Mouse (Mus musculus) forebrain, postnatal 0 days (tissue): Measurements from ENCODE around the gene Slc2a1. TPM values are rescaled to one million over a fixed set of nuclear protein-coding genes. Genes with fewer than 3 reads are reported as not detected.

ENCODE experiments used
- ATAC-seq: fragments of 200-750 bp; cut with Nextera tagmentation; 2 replicates; pipeline ENCODE4 v1.8.0; 2017; ENCODE audit warnings: mild to moderate bottlenecking, moderate library complexity
- DNase-seq: peaks from one replicate; pipeline ENCODE4 v3.0.0-alpha.2; 2015
- H3K27ac ChIP-seq: fragments of 300-500 bp; sonication (generic); 2 replicates; pipeline ENCODE4 v1.5.1; 2014; ENCODE audit warnings: low read depth, mild to moderate bottlenecking, antibody characterized with exemption, low read length, moderate library complexity, mixed read lengths
- H3K27me3 ChIP-seq: fragments of 300-500 bp; sonication (generic); 2 replicates; pipeline ENCODE4 v1.6.1; 2014; ENCODE audit warnings: mild to moderate bottlenecking, low read length, mixed read lengths; ENCODE audit not compliant: insufficient read depth
- H3K36me3 ChIP-seq: fragments of 300-500 bp; sonication (generic); 2 replicates; pipeline ENCODE4 v1.6.1; 2014; ENCODE audit warnings: mild to moderate bottlenecking, moderate library complexity; ENCODE audit not compliant: insufficient read depth
- H3K4me1 ChIP-seq: fragments of 300-500 bp; sonication (generic); 2 replicates; pipeline ENCODE4 v1.6.1; 2014; ENCODE audit warnings: antibody characterized with exemption; ENCODE audit not compliant: insufficient read depth
- H3K4me2 ChIP-seq: fragments of 300-500 bp; sonication (generic); 2 replicates; pipeline ENCODE4 v1.6.1; 2014; ENCODE audit warnings: low read depth, mild to moderate bottlenecking, moderate library complexity
- H3K4me3 ChIP-seq: fragments of 300-500 bp; sonication (generic); 2 replicates; pipeline ENCODE4 v1.5.1; 2014; ENCODE audit warnings: low read depth, low read length, mixed read lengths
- H3K9ac ChIP-seq: fragments of 300-500 bp; sonication (generic); 2 replicates; pipeline ENCODE4 v1.6.1; 2014; ENCODE audit warnings: mild to moderate bottlenecking
- H3K9me3 ChIP-seq: fragments of 300-500 bp; sonication (generic); 2 replicates; pipeline ENCODE4 v1.6.1; 2016; ENCODE audit warnings: low read length
- CTCF ChIP-seq: sonication (generic); IDR thresholded peaks from 2 replicates; pipeline ENCODE4 v1.5.1; 2016; ENCODE audit warnings: antibody characterized with exemption, control low read depth, low read depth
- WGBS: fragments of 180-500 bp; shearing (Covaris S2); extraction: QIAGEN DNeasy Blood & Tissue Kit; methylation state at CpG from one replicate; pipeline ENCODE4 v1.1.7; 2014; 5-methylcytosine and 5-hydroxymethylcytosine counted together
- polyA plus RNA-seq: library from polyadenylated mRNA; unstranded; fragments of >200 nt; fragmentation: Nextera tagmentation; extraction: Ambion mirVana; gene quantifications from 2 replicates; pipeline ENCODE4 v1.2.1, GENCODE M21; 2015
- total RNA-seq: library from RNA; depleted of rRNA; stranded (reverse); fragments of >200 nt; gene quantifications from 2 replicates; pipeline ENCODE4 v1.2.3, GENCODE M21; 2014

Gene Slc2a1
- total and polyA plus RNA-seq, 2 experiments from 2014 or later, result 41.4 to 64.8 TPM

DNA sequence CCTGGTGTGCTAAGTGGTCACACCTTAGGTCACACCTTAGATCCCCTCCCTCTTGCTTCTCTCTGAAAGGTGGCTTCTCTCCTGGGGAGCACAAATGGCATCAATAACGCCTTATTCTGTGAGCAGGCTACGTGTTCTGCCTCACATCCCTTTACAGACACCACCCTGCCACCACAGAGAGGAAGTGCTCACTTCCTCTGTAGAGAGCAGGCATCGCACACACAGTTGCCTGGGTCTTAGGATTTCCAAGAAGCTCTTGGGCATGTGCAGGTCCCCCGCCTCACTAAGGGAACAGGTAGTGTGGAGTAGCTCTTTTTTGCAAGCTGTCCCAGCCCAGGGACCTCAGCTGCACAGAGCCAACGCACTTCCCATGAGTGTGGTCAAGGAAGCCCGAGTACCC, 18.7 kb downstream of the Slc2a1 start:
- DNase-seq, result no peak
- no peak for TF ChIP-seq CTCF
- WGBS, result 79% methylated on average over 6 of the region's 6 CpGs
- Histone ChIP-seq H3K36me3 (peaks cover 2% of the 10 kb centered on the region; the same call in 1 of the 2 replicates), H3K4me3 (no peak overlapping the region), H3K9me3 (no peaks in the 10 kb centered on the region), H3K27ac (no peak overlapping the region), H3K9ac (no peak overlapping the region), H3K4me2 (no peak overlapping the region), H3K27me3 (no peaks in the 10 kb centered on the region), H3K4me1 (no peaks in the 10 kb centered on the region)
- ATAC-seq, result no peak

DNA sequence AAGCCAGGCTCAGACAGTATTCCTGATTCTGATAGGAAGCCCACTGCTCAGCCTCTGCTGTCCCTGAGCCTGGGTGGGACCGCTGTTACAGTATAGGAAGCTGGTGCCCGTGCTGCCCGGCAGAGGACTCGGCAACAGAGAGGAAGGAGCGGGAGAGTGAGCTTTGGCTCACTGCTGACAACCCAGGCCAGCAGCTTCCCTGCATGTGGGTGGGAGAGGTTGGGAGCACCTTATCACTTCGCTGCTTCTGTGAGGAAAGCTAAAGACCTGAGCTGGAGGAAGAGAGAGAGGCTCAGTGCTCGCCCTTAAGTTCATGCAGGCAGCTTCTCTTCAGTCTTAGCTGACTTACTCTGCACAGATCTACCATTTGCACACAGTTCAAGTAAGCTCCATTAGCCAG, 20.0 kb downstream of the Slc2a1 start:
- ATAC-seq (no peak), DNase-seq (no peak)
- TF ChIP-seq CTCF, result no peak
- Histone ChIP-seq H3K27ac (no peak overlapping the region), H3K36me3 (peaks cover 15% of the 10 kb centered on the region), H3K4me3 (no peak overlapping the region), H3K4me1 (no peaks in the 10 kb centered on the region), H3K4me2 (no peak overlapping the region), H3K9ac (no peak overlapping the region), H3K9me3 (no peaks in the 10 kb centered on the region), H3K27me3 (no peaks in the 10 kb centered on the region)
- 89% methylated on average over 7 of the region's 7 CpGs for WGBS

DNA sequence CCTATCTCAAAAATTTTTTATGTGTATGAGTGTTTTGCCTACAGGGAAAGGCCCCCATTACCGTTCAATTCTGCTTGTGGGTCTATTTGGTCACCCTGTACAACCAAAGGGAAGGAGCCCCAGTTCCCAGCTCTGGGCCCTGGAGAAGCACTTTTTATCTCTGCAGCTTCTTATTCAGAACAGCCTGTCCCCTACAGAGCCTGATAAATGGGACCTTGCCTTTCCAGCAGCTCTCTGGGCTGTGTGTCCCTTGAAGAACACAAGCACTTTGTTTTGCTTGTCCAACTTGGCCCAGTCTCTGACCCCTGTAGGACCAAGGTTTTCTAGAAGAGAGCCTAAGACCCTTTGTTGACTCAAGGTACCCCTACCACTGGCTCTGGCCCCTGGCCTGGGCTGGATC, 20.6 kb downstream of the Slc2a1 start:
- DNase-seq (no peak), ATAC-seq (no peak)
- 91% methylated on average over 1 of the region's 1 CpGs for WGBS
- Histone ChIP-seq H3K27ac (no peak overlapping the region), H3K27me3 (no peaks in the 10 kb centered on the region), H3K4me1 (no peaks in the 10 kb centered on the region), H3K9ac (no peak overlapping the region), H3K9me3 (no peaks in the 10 kb centered on the region), H3K4me2 (no peak overlapping the region), H3K4me3 (no peak overlapping the region), H3K36me3 (peaks cover 21% of the 10 kb centered on the region)
- TF ChIP-seq CTCF, result no peak

DNA sequence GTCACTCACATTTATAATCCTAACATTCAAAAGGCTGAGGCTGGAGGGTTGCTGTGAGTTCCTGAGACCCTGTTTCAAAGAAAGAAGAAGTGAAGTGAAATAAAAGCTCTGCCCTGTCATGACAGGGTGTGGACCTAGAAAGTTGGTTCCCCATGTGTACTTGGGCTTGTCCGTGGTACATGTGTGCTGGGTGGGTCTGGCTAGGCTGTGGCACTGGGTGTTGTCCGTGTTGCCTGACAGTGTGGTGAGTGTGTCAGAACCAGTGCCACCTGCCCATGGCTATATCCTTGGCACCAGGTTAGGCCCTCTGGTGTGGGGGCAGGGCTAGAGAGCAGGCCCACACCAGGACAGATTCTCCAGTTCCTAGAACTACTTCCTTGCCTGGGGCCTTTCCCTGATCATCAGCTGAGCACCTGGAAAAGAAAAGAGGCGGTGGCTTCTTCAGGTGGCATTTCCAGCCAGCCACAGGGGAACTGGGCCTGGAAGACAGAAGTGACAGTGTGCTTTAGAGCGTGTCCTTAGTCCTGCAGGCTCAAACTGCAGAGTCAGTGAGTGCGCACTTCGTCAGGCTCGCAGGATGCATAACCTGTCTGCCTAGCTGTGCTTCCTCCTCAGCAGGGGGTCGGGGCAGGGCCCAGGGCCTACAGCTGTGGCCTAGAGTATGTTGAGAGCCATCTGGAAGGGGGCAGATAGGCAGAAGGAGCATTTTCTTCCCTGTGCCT, 22.8 kb downstream of the Slc2a1 start:
- ATAC-seq, result no peak
- Histone ChIP-seq H3K9ac (no peak overlapping the region), H3K4me3 (no peak overlapping the region), H3K4me1 (no peaks in the 10 kb centered on the region), H3K4me2 (no peak overlapping the region), H3K27ac (no peak overlapping the region), H3K36me3 (peaks cover 40% of the 10 kb centered on the region), H3K27me3 (no peaks in the 10 kb centered on the region), H3K9me3 (no peaks in the 10 kb centered on the region)
- WGBS, result 83% methylated on average over 8 of the region's 8 CpGs
- no peak for TF ChIP-seq CTCF
- no peak for DNase-seq

DNA sequence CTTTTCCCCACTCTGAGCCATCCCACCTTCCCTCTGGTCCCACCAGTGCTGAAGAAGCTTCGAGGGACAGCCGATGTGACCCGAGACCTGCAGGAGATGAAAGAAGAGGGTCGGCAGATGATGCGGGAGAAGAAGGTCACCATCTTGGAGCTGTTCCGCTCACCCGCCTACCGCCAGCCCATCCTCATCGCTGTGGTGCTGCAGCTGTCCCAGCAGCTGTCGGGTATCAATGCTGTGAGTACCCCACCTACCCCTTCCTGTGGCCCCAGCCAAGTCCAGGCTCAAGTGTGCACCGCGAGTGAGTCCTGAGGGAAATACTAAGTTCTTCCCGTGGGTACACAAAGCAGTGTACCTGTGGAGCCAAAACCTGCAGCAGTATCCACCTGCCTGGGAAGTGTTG, 24.8 kb downstream of the Slc2a1 start:
- no peaks in the 10 kb centered on the region for H3K9me3 ChIP-seq
- DNase-seq (no peak), ATAC-seq (no peak)
- TF ChIP-seq CTCF, result no peak
- H3K27ac ChIP-seq, result no peak overlapping the region
- peaks cover 41% of the 10 kb centered on the region for H3K36me3 ChIP-seq
- WGBS, result 91% methylated on average over 13 of the region's 13 CpGs
- no peak overlapping the region for H3K9ac ChIP-seq
- no peaks in the 10 kb centered on the region for H3K27me3 ChIP-seq
- H3K4me3 ChIP-seq, result no peak overlapping the region
- H3K4me1 ChIP-seq, result no peaks in the 10 kb centered on the region
- H3K4me2 ChIP-seq, result no peak overlapping the region

DNA sequence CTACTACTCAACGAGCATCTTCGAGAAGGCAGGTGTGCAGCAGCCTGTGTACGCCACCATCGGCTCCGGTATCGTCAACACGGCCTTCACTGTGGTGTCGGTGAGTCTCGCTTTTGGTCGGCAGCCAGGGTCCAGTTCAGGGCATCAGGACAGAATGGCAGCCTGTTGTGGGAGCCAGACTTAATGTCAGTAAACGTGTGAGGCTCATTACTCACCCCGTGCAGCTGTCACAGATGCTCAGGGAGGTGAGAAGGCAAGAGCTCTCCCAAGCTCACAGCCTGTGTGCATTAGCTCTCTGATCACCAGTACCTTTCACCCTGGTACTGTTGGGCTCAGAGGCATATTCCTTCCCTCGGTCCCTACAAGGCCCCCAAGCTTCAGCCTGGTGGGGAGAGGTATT, 25.3 kb downstream of the Slc2a1 start:
- Histone ChIP-seq H3K4me2 (no peak overlapping the region), H3K4me1 (0 out of 2 replicates have a peak, but pooled peaks cover 4% of the 10 kb centered on the region), H3K9me3 (no peaks in the 10 kb centered on the region), H3K36me3 (peaks cover 41% of the 10 kb centered on the region), H3K27me3 (no peaks in the 10 kb centered on the region), H3K9ac (no peak overlapping the region), H3K27ac (no peak overlapping the region), H3K4me3 (no peak overlapping the region)
- no peak for ATAC-seq
- no peak for TF ChIP-seq CTCF
- no peak for DNase-seq
- WGBS, result 93% methylated on average over 13 of the region's 13 CpGs

DNA sequence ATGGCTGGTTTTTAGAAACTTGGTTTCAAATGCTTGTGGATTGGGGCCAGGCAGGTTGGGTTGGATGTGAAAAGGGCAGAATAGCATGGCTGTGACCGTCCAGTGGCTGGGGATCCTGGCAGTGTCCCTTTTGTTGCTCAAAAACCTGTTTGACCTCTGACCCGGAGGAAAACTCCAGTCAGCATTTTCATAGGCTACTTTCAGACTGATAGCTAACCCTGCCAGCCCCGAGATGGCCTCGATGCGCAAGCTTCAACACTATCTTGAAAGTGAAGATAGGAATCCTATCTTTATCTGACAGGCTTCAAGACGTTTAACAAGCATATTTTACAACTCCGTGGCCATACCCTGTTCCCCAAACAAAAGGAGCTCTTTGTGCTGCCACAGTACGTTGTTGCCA, 28.8 kb downstream of the Slc2a1 start:
- Histone ChIP-seq H3K4me1 (0 out of 2 replicates have a peak, but pooled peaks cover 5% of the 10 kb centered on the region), H3K27me3 (no peaks in the 10 kb centered on the region), H3K27ac (no peak overlapping the region), H3K36me3 (peaks cover 38% of the 10 kb centered on the region), H3K4me2 (no peak overlapping the region), H3K9me3 (no peaks in the 10 kb centered on the region), H3K9ac (no peak overlapping the region), H3K4me3 (no peak overlapping the region)
- 67% methylated on average over 8 of the region's 8 CpGs for WGBS
- TF ChIP-seq CTCF, result no peak
- ATAC-seq (no peak), DNase-seq (no peak)
